Mouse (Mus musculus) C2C12 (cell line): ENCODE measurements around the gene Gm42517.

Experiments used
- CTCF ChIP-seq: IDR thresholded peaks from one replicate; pipeline ENCODE4 v1.5.1; 2011; ENCODE audit not compliant: control insufficient read depth, insufficient read depth, insufficient read length
- MYOD1 ChIP-seq: IDR thresholded peaks from one replicate; pipeline ENCODE4 v1.6.1; 2011; ENCODE audit warnings: low read depth; ENCODE audit not compliant: control insufficient read depth, insufficient read length

DNA sequence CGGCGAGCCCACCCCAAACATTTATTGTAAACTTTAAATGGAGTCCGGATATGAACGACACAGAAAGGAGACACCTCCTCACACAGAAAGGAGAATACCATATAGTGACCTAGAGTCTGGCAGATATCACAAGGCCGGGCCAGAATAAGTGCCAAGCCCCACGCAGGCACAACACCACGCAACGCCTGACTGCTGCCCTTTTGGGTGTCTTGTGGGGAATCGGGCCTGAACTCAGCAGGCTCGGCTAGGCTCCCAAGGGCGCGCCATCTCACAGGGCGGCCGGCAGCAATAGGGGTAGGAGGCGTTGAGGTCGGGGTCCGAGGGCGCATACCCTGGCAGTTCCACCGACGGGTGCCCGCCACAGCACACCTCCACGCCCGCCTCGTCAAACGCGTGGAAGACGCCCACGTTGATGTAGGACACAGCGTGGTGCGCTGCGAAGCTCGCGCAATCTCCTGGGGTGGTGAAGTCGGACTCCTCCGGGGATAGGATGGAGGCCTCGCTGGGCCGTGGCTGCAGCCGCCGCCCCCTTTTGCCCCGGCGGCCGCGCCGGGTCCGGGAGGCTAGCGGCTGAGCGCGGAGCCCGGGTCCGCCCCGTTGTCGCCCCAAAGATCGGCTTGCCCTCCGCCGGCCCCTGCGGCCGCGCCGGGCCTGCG lies 1.3 kb downstream of the Gm42517 start:
- no peak for TF ChIP-seq CTCF
- TF ChIP-seq MYOD1: no peak
